Mouse (Mus musculus): ENCODE results near the gene Obsl1. TPM values are rescaled to one million over a fixed set of nuclear protein-coding genes. Genes with fewer than 3 reads are reported as not detected.
A peak's percentile ranks its signal among the peaks of the same experiment; 100 is the strongest.

The Obsl1 gene
- polyA plus RNA-seq, 1 experiment from 2014 or later: 17.1 TPM

GRCm38 (mm10) chr1:75537587-75537986 lies 31.3 kb upstream of the Obsl1 start:
- peaks cover 31% of the 10 kb centered on the region for H3K36me3 ChIP-seq (ENCODE audit: control insufficient read depth, insufficient read depth)
- ATAC-seq: no peak
- 81% methylated on average over 2 of the region's 2 CpGs for WGBS
- no peak overlapping the region for H3K4me2 ChIP-seq (replicated peaks; ENCODE audit: low read depth)
- no peak overlapping the region for H3K4me3 ChIP-seq (ENCODE audit: low read depth, low read length)
- no peak for TF ChIP-seq CTCF (IDR thresholded peaks at IDR 0.05; ENCODE audit: low read depth)
- H3K9ac ChIP-seq (ENCODE audit: low read depth, low read length): no peak overlapping the region
- H3K4me1 ChIP-seq (replicated peaks; ENCODE audit: control insufficient read depth, insufficient read depth, low read length): no peaks in the 10 kb centered on the region; the same call in 1 of the 2 replicates
- H3K27ac ChIP-seq (ENCODE audit: low read depth, low read length): no peak overlapping the region
- no peaks in the 10 kb centered on the region for H3K9me3 ChIP-seq (ENCODE audit: control insufficient read depth)
- no peaks in the 10 kb centered on the region for H3K27me3 ChIP-seq (replicated peaks; ENCODE audit: control insufficient read depth, insufficient read depth, low read length)

- Histone ChIP-seq H3K4me3 (ENCODE audit: low read depth, low read length) (no peak overlapping the region), H3K9ac (ENCODE audit: low read depth, low read length) (no peak overlapping the region), H3K36me3 (ENCODE audit: control insufficient read depth, insufficient read depth) (peaks cover 52% of the 10 kb centered on the region), H3K27me3 (replicated peaks; ENCODE audit: control insufficient read depth, insufficient read depth, low read length) (no peaks in the 10 kb centered on the region), H3K4me1 (replicated peaks; ENCODE audit: control insufficient read depth, insufficient read depth, low read length) (no peaks in the 10 kb centered on the region), H3K9me3 (ENCODE audit: control insufficient read depth) (no peaks in the 10 kb centered on the region), H3K27ac (ENCODE audit: low read depth, low read length) (no peak overlapping the region), H3K4me2 (replicated peaks; ENCODE audit: low read depth) (no peak overlapping the region)
- 90% methylated on average over 19 of the region's 19 CpGs for WGBS
- ATAC-seq: no peak
- TF ChIP-seq CTCF (IDR thresholded peaks at IDR 0.05; ENCODE audit: low read depth): no peak
These were observed 27.3 kb upstream of the Obsl1 start for GRCm38 (mm10) chr1:75533325-75534252.

GRCm38 (mm10) chr1:75532280-75533172 lies 26.3 kb upstream of the Obsl1 start:
- Histone ChIP-seq H3K27me3 (replicated peaks; ENCODE audit: control insufficient read depth, insufficient read depth, low read length) (no peaks in the 10 kb centered on the region), H3K4me2 (replicated peaks; ENCODE audit: low read depth) (no peak overlapping the region), H3K36me3 (ENCODE audit: control insufficient read depth, insufficient read depth) (peaks cover 62% of the 10 kb centered on the region), H3K9ac (ENCODE audit: low read depth, low read length) (no peak overlapping the region), H3K4me3 (ENCODE audit: low read depth, low read length) (no peak overlapping the region), H3K4me1 (replicated peaks; ENCODE audit: control insufficient read depth, insufficient read depth, low read length) (no peaks in the 10 kb centered on the region), H3K27ac (ENCODE audit: low read depth, low read length) (no peak overlapping the region), H3K9me3 (ENCODE audit: control insufficient read depth) (no peaks in the 10 kb centered on the region)
- WGBS: 87% methylated on average over 19 of the region's 19 CpGs
- no peak for TF ChIP-seq CTCF (IDR thresholded peaks at IDR 0.05; ENCODE audit: low read depth)
- ATAC-seq: no peak

GRCm38 (mm10) chr1:75530546-75530945 lies 24.3 kb upstream of the Obsl1 start:
- Histone ChIP-seq H3K9me3 (ENCODE audit: control insufficient read depth) (no peaks in the 10 kb centered on the region), H3K27me3 (replicated peaks; ENCODE audit: control insufficient read depth, insufficient read depth, low read length) (no peaks in the 10 kb centered on the region), H3K4me1 (replicated peaks; ENCODE audit: control insufficient read depth, insufficient read depth, low read length) (no peaks in the 10 kb centered on the region), H3K27ac (ENCODE audit: low read depth, low read length) (no peak overlapping the region), H3K4me3 (ENCODE audit: low read depth, low read length) (no peak overlapping the region), H3K9ac (ENCODE audit: low read depth, low read length) (no peak overlapping the region), H3K36me3 (ENCODE audit: control insufficient read depth, insufficient read depth) (peaks cover 68% of the 10 kb centered on the region), H3K4me2 (replicated peaks; ENCODE audit: low read depth) (no peak overlapping the region)
- 73% methylated on average over 4 of the region's 4 CpGs for WGBS
- ATAC-seq: no peak
- peak; percentile 71 for TF ChIP-seq CTCF (IDR thresholded peaks at IDR 0.05; ENCODE audit: low read depth)

DNA sequence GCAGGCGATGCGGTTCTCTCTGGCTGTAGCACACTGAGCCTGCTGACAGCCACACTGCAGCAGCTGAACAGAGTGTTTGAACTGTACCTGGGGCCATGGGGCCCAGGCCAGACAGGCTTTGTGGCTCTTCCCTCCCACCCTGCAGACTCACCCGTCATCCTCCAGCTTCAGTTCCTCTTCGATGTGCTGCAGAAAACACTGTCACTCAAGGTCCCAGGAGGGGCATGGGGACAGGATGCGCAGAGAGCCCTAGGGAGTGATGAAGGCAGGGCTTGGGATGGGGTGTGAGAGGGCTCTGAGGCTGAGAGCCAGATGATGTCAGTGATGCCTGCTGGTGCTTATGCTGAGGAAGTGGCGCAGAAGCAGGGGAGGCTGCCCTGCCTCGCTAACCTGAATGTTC lies 18.4 kb upstream of the Obsl1 start:
- H3K4me1 ChIP-seq (replicated peaks; ENCODE audit: control insufficient read depth, insufficient read depth, low read length): 0 out of 2 replicates have a peak, but pooled peaks cover 4% of the 10 kb centered on the region
- WGBS: 88% methylated on average over 7 of the region's 7 CpGs
- no peak for ATAC-seq
- H3K27ac ChIP-seq (ENCODE audit: low read depth, low read length): no peak overlapping the region
- H3K27me3 ChIP-seq (replicated peaks; ENCODE audit: control insufficient read depth, insufficient read depth, low read length): no peaks in the 10 kb centered on the region
- TF ChIP-seq CTCF (IDR thresholded peaks at IDR 0.05; ENCODE audit: low read depth): no peak
- H3K9me3 ChIP-seq (ENCODE audit: control insufficient read depth): no peaks in the 10 kb centered on the region
- peaks cover 48% of the 10 kb centered on the region for H3K36me3 ChIP-seq (ENCODE audit: control insufficient read depth, insufficient read depth)
- no peak overlapping the region for H3K4me3 ChIP-seq (ENCODE audit: low read depth, low read length)
- H3K4me2 ChIP-seq (replicated peaks; ENCODE audit: low read depth): no peak overlapping the region
- no peak overlapping the region for H3K9ac ChIP-seq (ENCODE audit: low read depth, low read length)

Data from intestine, postnatal 0 days (tissue).